Mouse (Mus musculus): Measurements from ENCODE around the gene D030056L22Rik.

The D030056L22Rik gene

GRCm38 (mm10) chr19:18712866-18713300 is at the start of gene D030056L22Rik:
Gene D030056L22Rik (plus strand): TSS chr19:18713193.
- peak; percentile 93 for DNase-seq (ENCODE audit: low spot score)

GRCm38 (mm10) chr19:18663904-18664303 is 49.1 kb upstream of the D030056L22Rik start:
- no peak for DNase-seq (ENCODE audit: low spot score)

GRCm38 (mm10) chr19:18666966-18667365 is 46.0 kb upstream of the D030056L22Rik start:
- DNase-seq (ENCODE audit: low spot score), result no peak

- no peak for DNase-seq (ENCODE audit: low spot score)
Observed at GRCm38 (mm10) chr19:18669551-18669950, 43.4 kb upstream of the D030056L22Rik start.

GRCm38 (mm10) chr19:18670608-18671007 is 42.4 kb upstream of the D030056L22Rik start, which contains the start of gene Carnmt1:
Gene Carnmt1 (plus strand): TSS chr19:18670764.
- peak; percentile 92 for DNase-seq (ENCODE audit: low spot score)

GRCm38 (mm10) chr19:18671056-18671741 is 41.8 kb upstream of the D030056L22Rik start:
- DNase-seq (ENCODE audit: low spot score), result peak; percentile 29

GRCm38 (mm10) chr19:18672498-18672897 is 40.5 kb upstream of the D030056L22Rik start:
- no peak for DNase-seq (ENCODE audit: low spot score)

- DNase-seq (ENCODE audit: low spot score), result no peak
Observed at GRCm38 (mm10) chr19:18673116-18673515, 39.9 kb upstream of the D030056L22Rik start.

- DNase-seq (ENCODE audit: low spot score), result no peak
Observed at GRCm38 (mm10) chr19:18682142-18682541, 30.9 kb upstream of the D030056L22Rik start.

GRCm38 (mm10) chr19:18687556-18687955 is 25.4 kb upstream of the D030056L22Rik start:
- no peak for DNase-seq (ENCODE audit: low spot score)

GRCm38 (mm10) chr19:18692176-18692575 is 20.8 kb upstream of the D030056L22Rik start:
- DNase-seq (ENCODE audit: low spot score), result no peak

GRCm38 (mm10) chr19:18692768-18693167 is 20.2 kb upstream of the D030056L22Rik start:
- DNase-seq (ENCODE audit: low spot score), result no peak

- DNase-seq (ENCODE audit: low spot score), result no peak
Observed at GRCm38 (mm10) chr19:18695116-18695515, 17.9 kb upstream of the D030056L22Rik start.

- DNase-seq (ENCODE audit: low spot score), result no peak
Observed at GRCm38 (mm10) chr19:18695552-18695951, 17.4 kb upstream of the D030056L22Rik start.

- DNase-seq (ENCODE audit: low spot score), result no peak
Observed at GRCm38 (mm10) chr19:18708101-18708500, 4.9 kb upstream of the D030056L22Rik start.

GRCm38 (mm10) chr19:18710903-18711302 is 2.1 kb upstream of the D030056L22Rik start:
- no peak for DNase-seq (ENCODE audit: low spot score)

GRCm38 (mm10) chr19:18711589-18711988 is 1.4 kb upstream of the D030056L22Rik start:
- DNase-seq (ENCODE audit: low spot score), result no peak

GRCm38 (mm10) chr19:18712153-18712865 is 684 bp upstream of the D030056L22Rik start:
- DNase-seq (ENCODE audit: low spot score), result no peak

- DNase-seq (ENCODE audit: low spot score), result peak; percentile 20
Observed at GRCm38 (mm10) chr19:18713357-18713756, 364 bp downstream of the D030056L22Rik start.

GRCm38 (mm10) chr19:18716374-18716773 is 3.4 kb downstream of the D030056L22Rik start:
- peak; percentile 14 for DNase-seq (ENCODE audit: low spot score)

GRCm38 (mm10) chr19:18720337-18720736 is 7.3 kb downstream of the D030056L22Rik start:
- DNase-seq (ENCODE audit: low spot score), result no peak

- DNase-seq (ENCODE audit: low spot score), result no peak
Observed at GRCm38 (mm10) chr19:18725186-18725585, 12.2 kb downstream of the D030056L22Rik start.

GRCm38 (mm10) chr19:18730255-18730654 is 17.3 kb downstream of the D030056L22Rik start:
- DNase-seq (ENCODE audit: low spot score), result no peak
